Mouse (Mus musculus): ENCODE data around the gene Lrcol1. TPM values are rescaled to one million over a fixed set of nuclear protein-coding genes. Genes with fewer than 3 reads are reported as not detected.

Gene Lrcol1
- polyA plus RNA-seq, 1 experiment from 2014 or later, result not detected

DNA sequence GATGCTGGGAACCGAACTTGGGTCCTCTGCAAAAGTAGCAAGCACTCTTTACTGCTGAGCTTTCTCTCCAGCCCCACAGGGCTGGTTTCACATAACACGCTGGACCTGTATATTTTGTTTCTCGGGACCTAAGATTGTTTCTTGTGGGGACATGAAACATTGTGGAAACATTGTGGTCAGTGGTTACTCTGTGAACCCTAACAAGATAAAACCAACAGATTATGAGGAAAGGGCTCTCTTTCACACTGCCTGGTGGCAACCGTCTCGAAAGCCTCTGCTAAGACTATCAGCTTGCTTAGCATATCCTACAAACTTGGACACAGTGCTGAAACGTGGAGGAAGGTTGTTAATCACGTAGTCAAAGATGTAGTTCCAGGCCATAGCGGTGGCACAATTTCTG, 2.5 kb downstream of the Lrcol1 start:
- H3K9ac ChIP-seq (ENCODE audit: low read depth, low read length), result no peak overlapping the region
- H3K27me3 ChIP-seq (ENCODE audit: control insufficient read depth, insufficient read depth, low read length), result peaks cover 8% of the 10 kb centered on the region
- no peak overlapping the region for H3K4me3 ChIP-seq (ENCODE audit: low read length)
- no peak overlapping the region for H3K4me2 ChIP-seq (replicated peaks; ENCODE audit: low read depth, low read length)
- 0 out of 2 replicates have a peak, but pooled peaks cover 4% of the 10 kb centered on the region for H3K4me1 ChIP-seq (ENCODE audit: control insufficient read depth, insufficient read depth, low read length)
- 74% methylated on average over 8 of the region's 8 CpGs for WGBS
- ATAC-seq (ENCODE audit: low FRiP score, low TSS enrichment), result no peak
- no peaks in the 10 kb centered on the region for H3K36me3 ChIP-seq (ENCODE audit: control insufficient read depth, insufficient read depth, low read length)
- no peaks in the 10 kb centered on the region for H3K9me3 ChIP-seq (ENCODE audit: control insufficient read depth, low read length)
- H3K27ac ChIP-seq (ENCODE audit: low read depth, low read length), result no peak overlapping the region

DNA sequence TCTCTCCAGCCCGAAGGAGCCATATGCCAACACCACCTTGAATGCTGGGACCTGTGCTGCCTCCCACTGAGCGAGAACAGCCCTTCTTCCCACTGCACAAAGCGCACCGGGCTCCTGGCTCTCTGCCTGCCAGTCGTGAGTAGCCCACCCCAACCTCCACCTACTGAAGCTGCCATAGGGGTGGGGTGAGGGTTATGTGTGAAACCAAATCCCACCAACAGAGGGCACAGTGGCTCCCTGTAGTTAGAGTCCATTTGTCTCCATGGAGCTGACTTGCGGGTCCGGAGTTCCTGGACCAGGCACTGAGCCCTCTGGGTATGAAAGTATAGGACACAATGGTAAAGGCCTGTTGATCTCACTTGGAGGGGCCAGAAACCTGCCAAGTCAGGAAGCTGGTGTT, 10.2 kb downstream of the Lrcol1 start:
- no peaks in the 10 kb centered on the region for H3K9me3 ChIP-seq (ENCODE audit: control insufficient read depth, low read length)
- peaks cover 10% of the 10 kb centered on the region; the same call in 1 of the 2 replicates for H3K27me3 ChIP-seq (ENCODE audit: control insufficient read depth, insufficient read depth, low read length)
- ATAC-seq (ENCODE audit: low FRiP score, low TSS enrichment), result no peak
- H3K4me2 ChIP-seq (replicated peaks; ENCODE audit: low read depth, low read length), result no peak overlapping the region
- no peaks in the 10 kb centered on the region for H3K36me3 ChIP-seq (ENCODE audit: control insufficient read depth, insufficient read depth, low read length)
- no peak overlapping the region for H3K4me3 ChIP-seq (ENCODE audit: low read length)
- no peak overlapping the region for H3K9ac ChIP-seq (ENCODE audit: low read depth, low read length)
- 13% methylated on average over 7 of the region's 7 CpGs for WGBS
- no peak overlapping the region for H3K27ac ChIP-seq (ENCODE audit: low read depth, low read length)
- no peaks in the 10 kb centered on the region for H3K4me1 ChIP-seq (ENCODE audit: control insufficient read depth, insufficient read depth, low read length)

DNA sequence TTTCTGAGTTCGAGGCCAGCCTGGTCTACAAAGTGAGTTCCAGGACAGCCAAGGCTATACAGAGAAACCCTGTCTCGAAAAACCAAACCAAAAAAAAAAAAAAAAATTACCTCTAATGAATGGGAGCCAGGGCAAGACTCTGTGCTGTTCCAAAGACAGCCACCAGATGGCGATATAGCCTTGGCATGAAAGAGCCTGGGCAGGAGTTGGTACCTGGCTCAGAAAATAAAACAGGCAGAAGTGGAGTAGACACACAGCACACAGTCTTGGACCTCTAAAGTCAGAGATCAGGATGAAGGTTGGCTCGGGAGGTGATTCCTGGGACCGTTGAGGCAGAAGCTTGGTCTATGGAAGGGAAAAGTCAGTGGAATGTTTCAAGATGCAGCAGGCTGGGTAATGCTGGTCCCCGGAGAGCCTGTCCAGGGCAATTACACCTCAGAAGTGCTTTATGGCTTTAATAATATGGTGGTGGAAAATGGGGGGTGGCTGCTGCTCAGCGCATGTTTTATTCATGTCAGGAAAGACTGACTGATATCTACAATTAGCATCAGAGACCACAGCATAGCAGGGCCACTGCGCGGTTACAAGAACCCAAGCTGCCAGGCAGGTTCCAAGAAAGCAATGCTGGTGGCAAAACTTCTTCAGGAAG, 13.1 kb downstream of the Lrcol1 start:
- H3K27me3 ChIP-seq (ENCODE audit: control insufficient read depth, insufficient read depth, low read length), result peaks cover 10% of the 10 kb centered on the region; the same call in 1 of the 2 replicates
- no peaks in the 10 kb centered on the region for H3K36me3 ChIP-seq (ENCODE audit: control insufficient read depth, insufficient read depth, low read length)
- no peak overlapping the region for H3K4me2 ChIP-seq (replicated peaks; ENCODE audit: low read depth, low read length)
- no peak overlapping the region for H3K27ac ChIP-seq (ENCODE audit: low read depth, low read length)
- no peak overlapping the region for H3K4me3 ChIP-seq (ENCODE audit: low read length)
- no peak overlapping the region for H3K9ac ChIP-seq (ENCODE audit: low read depth, low read length)
- WGBS, result 32% methylated on average over 8 of the region's 9 CpGs
- peak; percentile 48 for ATAC-seq (ENCODE audit: low FRiP score, low TSS enrichment)
- H3K4me1 ChIP-seq (ENCODE audit: control insufficient read depth, insufficient read depth, low read length), result no peaks in the 10 kb centered on the region
- H3K9me3 ChIP-seq (ENCODE audit: control insufficient read depth, low read length), result no peaks in the 10 kb centered on the region

DNA sequence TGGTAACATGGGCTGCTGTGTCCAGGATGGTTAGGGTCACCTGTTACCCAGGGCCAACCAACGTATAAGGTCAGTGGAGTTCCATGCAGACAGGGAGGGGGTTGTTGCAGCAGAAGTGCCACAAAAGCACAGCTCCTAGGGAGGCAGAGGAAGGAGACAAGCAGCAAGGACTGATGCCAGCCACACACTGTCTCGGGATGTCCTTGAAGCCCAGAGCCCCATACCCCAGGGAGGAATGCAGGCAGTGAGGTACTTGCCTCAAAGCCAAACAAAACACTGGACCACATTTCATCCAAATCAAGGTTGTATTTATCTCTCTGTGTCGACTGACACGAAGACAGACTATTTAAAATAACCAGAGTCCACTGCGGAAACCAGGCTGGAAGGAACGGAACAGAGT, 16.9 kb downstream of the Lrcol1 start:
- WGBS, result 84% methylated on average over 6 of the region's 6 CpGs
- no peak overlapping the region for H3K4me3 ChIP-seq (ENCODE audit: low read length)
- ATAC-seq (ENCODE audit: low FRiP score, low TSS enrichment), result no peak

DNA sequence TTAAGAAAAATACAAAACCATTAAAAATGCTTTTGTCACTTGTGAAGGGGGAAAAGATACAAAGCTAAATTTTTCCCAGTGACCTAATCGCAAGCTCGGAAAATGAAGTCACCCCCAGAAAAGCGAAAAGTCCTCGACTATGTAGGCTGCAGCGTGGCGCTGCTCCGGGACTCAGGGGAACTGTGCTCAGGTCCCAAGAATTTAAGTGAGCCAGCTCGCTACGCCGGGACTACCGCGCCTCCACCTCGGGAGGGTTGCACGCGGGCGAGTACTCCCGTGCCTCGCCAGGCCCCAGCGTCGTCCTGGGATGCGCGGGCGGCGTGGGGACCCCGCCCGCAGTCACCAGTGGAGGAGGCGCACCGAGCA, 18.3 kb downstream of the Lrcol1 start:
- H3K27me3 ChIP-seq (ENCODE audit: control insufficient read depth, insufficient read depth, low read length), result no peaks in the 10 kb centered on the region
- peak overlapping the region; percentile 52 for H3K4me3 ChIP-seq (ENCODE audit: low read length)
- H3K4me2 ChIP-seq (replicated peaks; ENCODE audit: low read depth, low read length), result peak overlapping the region; percentile 94
- H3K9me3 ChIP-seq (ENCODE audit: control insufficient read depth, low read length), result no peaks in the 10 kb centered on the region
- 3% methylated on average over 28 of the region's 28 CpGs for WGBS
- peak overlapping the region; percentile 63 for H3K9ac ChIP-seq (ENCODE audit: low read depth, low read length)
- peaks cover 1% of the 10 kb centered on the region; the same call in 1 of the 2 replicates for H3K36me3 ChIP-seq (ENCODE audit: control insufficient read depth, insufficient read depth, low read length)
- peak; percentile 67; the same call in 1 of the 2 replicates for ATAC-seq (ENCODE audit: low FRiP score, low TSS enrichment)
- H3K27ac ChIP-seq (ENCODE audit: low read depth, low read length), result no peak overlapping the region
- H3K4me1 ChIP-seq (ENCODE audit: control insufficient read depth, insufficient read depth, low read length), result 0 out of 2 replicates have a peak, but pooled peaks cover 4% of the 10 kb centered on the region

More for the DNA sequence above, 16.9 kb downstream of the Lrcol1 start:
- Histone ChIP-seq H3K4me2 (replicated peaks; ENCODE audit: low read depth, low read length) (no peak overlapping the region), H3K27me3 (ENCODE audit: control insufficient read depth, insufficient read depth, low read length) (no peaks in the 10 kb centered on the region), H3K9me3 (ENCODE audit: control insufficient read depth, low read length) (no peaks in the 10 kb centered on the region), H3K27ac (ENCODE audit: low read depth, low read length) (no peak overlapping the region), H3K9ac (ENCODE audit: low read depth, low read length) (no peak overlapping the region), H3K36me3 (ENCODE audit: control insufficient read depth, insufficient read depth, low read length) (no peaks in the 10 kb centered on the region), H3K4me1 (ENCODE audit: control insufficient read depth, insufficient read depth, low read length) (0 out of 2 replicates have a peak, but pooled peaks cover 4% of the 10 kb centered on the region)

DNA sequence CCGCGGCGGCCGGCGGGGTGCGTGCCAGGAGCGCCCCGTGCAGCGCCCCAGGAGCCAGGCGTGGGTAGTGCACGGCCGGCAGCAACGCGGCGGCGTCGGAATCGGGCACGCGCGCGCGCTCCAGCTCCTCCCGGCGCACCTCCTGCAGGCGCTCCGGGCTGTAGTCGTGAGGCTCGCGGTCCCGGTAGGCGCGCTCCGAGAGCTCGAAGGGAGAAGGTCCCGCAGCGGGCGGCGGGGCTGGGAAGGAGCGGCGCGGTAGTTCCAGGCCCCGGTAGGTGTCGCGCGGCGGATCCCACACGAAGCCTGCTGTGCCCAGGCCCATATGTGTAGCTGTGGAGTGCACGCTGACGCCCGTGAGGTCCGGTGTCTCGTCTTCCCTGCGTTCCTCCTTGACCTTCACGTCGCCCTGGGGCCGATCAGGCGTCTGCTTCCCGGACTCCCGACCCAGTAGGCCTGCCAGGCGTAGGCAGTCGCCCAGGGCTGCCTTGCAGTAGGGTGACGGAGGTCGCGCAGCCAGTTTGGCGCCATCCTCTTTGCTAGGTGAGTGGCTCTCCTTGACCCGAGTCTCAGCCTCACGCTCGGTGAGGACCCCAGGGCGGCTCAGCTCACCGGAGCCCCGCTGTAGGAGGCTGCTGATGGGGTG, 18.8 kb downstream of the Lrcol1 start:
- Histone ChIP-seq H3K9ac (ENCODE audit: low read depth, low read length) (peak overlapping the region; percentile 63), H3K4me3 (ENCODE audit: low read length) (peak overlapping the region; percentile 52), H3K27me3 (ENCODE audit: control insufficient read depth, insufficient read depth, low read length) (no peaks in the 10 kb centered on the region), H3K27ac (ENCODE audit: low read depth, low read length) (no peak overlapping the region; the same call in 1 of the 2 replicates), H3K9me3 (ENCODE audit: control insufficient read depth, low read length) (no peaks in the 10 kb centered on the region), H3K4me2 (replicated peaks; ENCODE audit: low read depth, low read length) (peak overlapping the region; percentile 94), H3K4me1 (ENCODE audit: control insufficient read depth, insufficient read depth, low read length) (0 out of 2 replicates have a peak, but pooled peaks cover 4% of the 10 kb centered on the region), H3K36me3 (ENCODE audit: control insufficient read depth, insufficient read depth, low read length) (peaks cover 4% of the 10 kb centered on the region; the same call in 1 of the 2 replicates)
- ATAC-seq (ENCODE audit: low FRiP score, low TSS enrichment), result peak; percentile 85
- WGBS, result under 1% methylated on average over 54 of the region's 72 CpGs

DNA sequence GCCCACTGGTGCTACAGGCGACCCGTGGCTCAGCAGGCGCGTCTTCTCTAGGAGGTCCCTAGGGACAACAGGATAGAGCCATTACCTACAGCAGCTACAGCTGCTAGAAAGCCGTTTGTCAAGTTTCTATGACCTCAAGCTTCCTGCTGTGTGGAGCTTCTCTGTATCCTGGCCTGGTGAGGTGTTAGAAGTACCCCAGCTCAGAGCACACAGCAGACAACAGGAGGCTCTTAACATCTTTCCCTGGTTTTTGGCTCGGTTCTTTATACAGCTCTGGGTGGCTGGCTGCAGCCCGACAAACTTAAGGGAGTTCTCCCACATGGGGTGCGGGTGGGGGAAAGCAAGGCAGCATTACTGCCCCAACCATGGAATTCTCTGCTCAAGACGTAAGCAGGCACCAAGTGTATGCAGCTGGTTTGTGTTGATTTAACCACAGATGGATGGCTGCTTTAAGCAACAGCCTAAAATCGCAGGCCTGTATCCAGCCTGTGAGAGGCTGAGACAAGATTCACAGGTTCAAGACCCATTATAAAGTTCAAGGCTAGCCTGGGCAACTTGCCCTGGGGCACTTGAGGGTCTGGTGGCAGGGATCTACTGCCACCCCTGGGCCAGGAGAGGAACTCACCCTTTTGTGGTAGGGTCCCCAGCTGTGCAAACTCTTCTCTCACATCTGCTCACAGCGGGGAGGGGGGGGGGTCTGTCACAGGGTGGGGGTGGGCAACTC, 19.5 kb downstream of the Lrcol1 start:
- H3K4me3 ChIP-seq (ENCODE audit: low read length), result peak overlapping the region; percentile 52
- ATAC-seq (ENCODE audit: low FRiP score, low TSS enrichment), result 0 out of 2 replicates have a peak, but pooled peaks have one; percentile 2
- no peak overlapping the region; the same call in 1 of the 2 replicates for H3K27ac ChIP-seq (ENCODE audit: low read depth, low read length)
- 34% methylated on average over 11 of the region's 11 CpGs for WGBS
- H3K36me3 ChIP-seq (ENCODE audit: control insufficient read depth, insufficient read depth, low read length), result peaks cover 7% of the 10 kb centered on the region; the same call in 1 of the 2 replicates
- H3K27me3 ChIP-seq (ENCODE audit: control insufficient read depth, insufficient read depth, low read length), result no peaks in the 10 kb centered on the region
- peak overlapping the region; percentile 94 for H3K4me2 ChIP-seq (replicated peaks; ENCODE audit: low read depth, low read length)
- 0 out of 2 replicates have a peak, but pooled peaks cover 4% of the 10 kb centered on the region for H3K4me1 ChIP-seq (ENCODE audit: control insufficient read depth, insufficient read depth, low read length)
- no peaks in the 10 kb centered on the region for H3K9me3 ChIP-seq (ENCODE audit: control insufficient read depth, low read length)
- H3K9ac ChIP-seq (ENCODE audit: low read depth, low read length), result peak overlapping the region; percentile 63; the same call in 1 of the 2 replicates

DNA sequence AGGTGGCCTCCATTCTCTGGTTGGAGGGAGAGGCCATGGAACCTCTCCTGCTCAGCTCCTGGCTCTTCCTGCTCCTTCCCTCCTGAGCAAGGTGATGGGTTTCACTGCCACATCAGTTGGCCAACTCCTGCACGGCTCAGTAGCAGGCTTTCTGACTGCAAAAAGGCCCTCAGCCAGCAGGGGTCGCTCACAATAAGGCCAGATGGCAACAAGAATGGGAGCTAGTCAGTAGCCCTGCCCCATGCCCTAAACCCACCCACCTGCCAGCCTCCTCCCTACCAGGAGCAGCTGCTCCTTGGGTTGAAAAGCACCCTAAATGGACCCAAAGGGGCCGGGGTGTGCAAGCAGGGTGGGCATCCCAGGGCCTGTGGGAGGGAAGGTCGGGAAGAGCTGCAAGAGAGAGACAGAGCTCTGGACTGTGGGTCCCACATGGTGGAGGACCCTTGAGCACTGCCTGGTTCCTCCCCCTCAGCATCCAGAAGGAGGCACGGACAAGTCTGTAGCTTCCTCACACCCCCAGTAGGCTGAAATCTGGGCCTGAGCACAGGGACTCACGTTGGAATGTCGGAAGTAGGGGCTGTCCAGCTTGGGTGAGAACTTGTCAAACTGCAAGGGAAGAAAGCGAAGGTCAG, 32.4 kb downstream of the Lrcol1 start:
- H3K9me3 ChIP-seq (ENCODE audit: control insufficient read depth, low read length), result no peaks in the 10 kb centered on the region
- no peaks in the 10 kb centered on the region for H3K4me1 ChIP-seq (ENCODE audit: control insufficient read depth, insufficient read depth, low read length)
- no peak overlapping the region for H3K4me3 ChIP-seq (ENCODE audit: low read length)
- no peak overlapping the region for H3K4me2 ChIP-seq (replicated peaks; ENCODE audit: low read depth, low read length)
- 48% methylated on average over 8 of the region's 8 CpGs for WGBS
- H3K27ac ChIP-seq (ENCODE audit: low read depth, low read length), result no peak overlapping the region
- H3K9ac ChIP-seq (ENCODE audit: low read depth, low read length), result no peak overlapping the region
- peak; percentile 22 for ATAC-seq (ENCODE audit: low FRiP score, low TSS enrichment)
- peaks cover 46% of the 10 kb centered on the region for H3K36me3 ChIP-seq (ENCODE audit: control insufficient read depth, insufficient read depth, low read length)
- H3K27me3 ChIP-seq (ENCODE audit: control insufficient read depth, insufficient read depth, low read length), result no peaks in the 10 kb centered on the region

Data from kidney, embryonic 14.5 days (tissue).